Mouse (Mus musculus) bone marrow, adult 2 months (tissue): ENCODE data around the gene Ahnak.

Experiments
- CTCF ChIP-seq: fragments of 200-500 bp; IDR thresholded peaks from 2 replicates; pipeline ENCODE4 v1.5.1; 2011; ENCODE audit warnings: low read length, control low read depth; ENCODE audit not compliant: control insufficient read depth, insufficient read depth
- POLR2A ChIP-seq: fragments of 200-500 bp; IDR thresholded peaks from 2 replicates; pipeline ENCODE4 v1.6.1; 2011; ENCODE audit warnings: low read depth, mild to moderate bottlenecking, control low read depth, low read length, borderline replicate concordance; ENCODE audit not compliant: control insufficient read depth

DNA sequence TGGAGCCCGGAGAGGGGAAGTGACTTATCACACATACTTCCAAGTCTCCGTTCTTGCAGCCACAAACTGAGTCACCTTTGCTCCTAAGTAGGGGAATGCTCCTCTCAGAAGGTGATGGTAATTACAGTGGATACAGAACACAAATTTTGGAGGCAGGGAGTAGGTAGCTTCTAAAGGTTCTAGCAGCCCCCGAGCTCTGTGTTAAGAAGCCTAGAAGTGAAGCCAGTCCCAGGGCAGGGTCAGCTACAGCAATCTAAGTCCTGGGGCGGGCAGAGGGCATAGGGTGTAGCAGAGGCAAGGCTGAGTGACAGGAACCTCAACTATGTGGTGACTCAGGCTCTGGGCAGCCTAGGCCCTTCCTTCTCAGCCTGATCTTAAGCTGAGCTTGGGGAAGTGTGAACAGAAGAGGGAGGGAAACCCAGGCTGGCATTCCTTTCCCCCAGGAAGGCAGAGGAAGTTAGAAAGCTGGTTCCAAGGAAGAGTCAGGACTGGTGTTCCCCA lies 5.9 kb upstream of the Ahnak start:
- TF ChIP-seq CTCF (no peak), POLR2A (no peak)
